In genomic region chr5:138274186-138274585, GRCm38 (mm10) we compare ENCODE assay signal across 21 mouse cellular contexts. TPM values are rescaled to one million over a fixed set of nuclear protein-coding genes. Genes with fewer than 3 reads are reported as not detected.
"Had no signal": no experiment of that assay in that cellular context is flagged by ENCODE, and none has a peak within 500 bp of the region (broad histone marks: within the 10 kb centered on the region; RNA-seq: fewer than 3 reads in every experiment).

No protein-coding gene starts in this region.

- H3K27me3 ChIP-seq: limb, embryonic 15.5 days; neural tube, embryonic 15.5 days had no signal

- H3K9ac ChIP-seq: limb, embryonic 15.5 days; liver, embryonic 12.5 days; lung, embryonic 14.5 days; neural tube, embryonic 15.5 days had no signal

- ATAC-seq: liver, embryonic 12.5 days had no signal

- H3K27ac ChIP-seq: kidney, postnatal 0 days; limb, embryonic 15.5 days; liver, embryonic 12.5 days; midbrain, embryonic 12.5 days; neural tube, embryonic 15.5 days had no signal

- H3K36me3 ChIP-seq: liver, embryonic 12.5 days had no signal

- H3K4me2 ChIP-seq: limb, embryonic 15.5 days; liver, embryonic 12.5 days; lung, embryonic 14.5 days had no signal

- H3K9me3 ChIP-seq: limb, embryonic 15.5 days; liver, embryonic 12.5 days; midbrain, embryonic 12.5 days; neural tube, embryonic 15.5 days had no signal

- DNase-seq: kidney, adult 8-10 months; kidney, postnatal 36 days; layer of hippocampus, adult 9-11 months; layer of hippocampus, postnatal 36 days; lung, embryonic 14.5 days; lung, postnatal 10 days; lung, postnatal 4 days; right cerebral cortex, adult 18-20 months; right cerebral cortex, postnatal 25 days; thymus, adult 18-20 months; thymus, postnatal 14 days had no signal

- H3K4me3 ChIP-seq: limb, embryonic 15.5 days; liver, embryonic 12.5 days; neural tube, embryonic 15.5 days had no signal

RNA-seq across cellular contexts. Expression of gene Gal3st4, which starts 1.5 kb away (rescaled TPM):
- total RNA-seq: megakaryocyte, adult 5-6 weeks had no signal

RNA-seq across cellular contexts. Expression of gene Gm43720, which starts 5.6 kb away (rescaled TPM):
- total RNA-seq: layer of hippocampus, adult 18-20 months; layer of hippocampus, postnatal 36 days; left cerebral cortex, adult 8-10 months; megakaryocyte, adult 5-6 weeks had no signal
- polyA plus RNA-seq: liver, embryonic 12.5 days; liver, embryonic 16.5 days; midbrain, embryonic 12.5 days; small intestine, adult 2 months had no signal
